ENCODE assay signal across 10 mouse cellular contexts in the genomic region with DNA sequence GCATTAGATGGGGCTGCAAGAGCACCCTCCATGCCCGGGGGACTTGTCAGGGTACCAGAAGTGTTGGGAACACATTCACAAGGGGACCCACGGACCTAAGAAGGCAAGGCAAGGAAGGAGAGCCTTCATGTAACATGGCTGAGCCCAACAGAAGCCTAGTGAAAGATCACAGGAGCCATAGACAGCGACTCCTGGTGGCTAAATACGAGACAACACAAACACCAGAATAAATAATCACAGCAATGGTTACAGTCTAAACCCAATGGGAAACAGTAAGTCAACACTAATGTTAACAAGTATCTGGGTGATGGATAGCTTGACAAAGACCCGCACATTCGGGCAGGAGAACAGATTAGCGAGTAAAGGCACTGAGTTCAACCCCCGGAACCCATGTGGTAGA. TPM values are rescaled to one million over a fixed set of nuclear protein-coding genes. Genes with fewer than 3 reads are reported as not detected.
A peak's percentile ranks its signal among the peaks of the same experiment; 100 is the strongest.
DNase-seq lines count a peak whose midpoint lies in the region; ATAC-seq and TF ChIP-seq lines count a peak whose summit lies in the region.
"Had no signal": no experiment of that assay in that cellular context is flagged by ENCODE, and none has a peak within 500 bp of the region (broad histone marks: within the 10 kb centered on the region; RNA-seq: fewer than 3 reads in every experiment).

No protein-coding gene starts in this region.

- no peaks in the 10 kb centered on the region for H3K9me3 ChIP-seq in midbrain, embryonic 11.5 days (ENCODE audit: control insufficient read depth, low read length)
- no peaks in the 10 kb centered on the region for H3K9me3 ChIP-seq in midbrain, embryonic 13.5 days
- H3K9me3 ChIP-seq in midbrain, postnatal 0 days (ENCODE audit: low read length): no peaks in the 10 kb centered on the region
- H3K9me3 ChIP-seq: heart, embryonic 13.5 days had no signal

- H3K36me3 ChIP-seq in midbrain, embryonic 11.5 days (ENCODE audit: control insufficient read depth, insufficient read depth, low read length): no peaks in the 10 kb centered on the region
- H3K36me3 ChIP-seq in midbrain, embryonic 13.5 days: peaks cover 17% of the 10 kb centered on the region; the same call in 1 of the 2 replicates
- H3K36me3 ChIP-seq in midbrain, postnatal 0 days (ENCODE audit: insufficient read depth, low read length): peaks cover 11% of the 10 kb centered on the region; the same call in 1 of the 2 replicates

- TF ChIP-seq CTCF in gastrocnemius, adult 2 months (IDR thresholded peaks at IDR 0.05): peak; percentile 45
- peak; percentile 76 for TF ChIP-seq CTCF in midbrain, postnatal 0 days (IDR thresholded peaks at IDR 0.05)

- no peak overlapping the region for H3K9ac ChIP-seq in midbrain, embryonic 11.5 days (ENCODE audit: low read length)
- no peak overlapping the region for H3K9ac ChIP-seq in midbrain, embryonic 13.5 days (replicated peaks)
- H3K9ac ChIP-seq in midbrain, postnatal 0 days (replicated peaks; ENCODE audit: low read length, poor library complexity, severe bottlenecking): no peak overlapping the region

- H3K27ac ChIP-seq in gastrocnemius, adult 2 months: no peak overlapping the region
- H3K27ac ChIP-seq in midbrain, embryonic 11.5 days (ENCODE audit: low read depth, low read length): no peak overlapping the region
- H3K27ac ChIP-seq in midbrain, embryonic 13.5 days: no peak overlapping the region
- H3K27ac ChIP-seq in midbrain, postnatal 0 days (ENCODE audit: low read depth, low read length): no peak overlapping the region

- no peak overlapping the region for H3K4me2 ChIP-seq in midbrain, embryonic 11.5 days
- H3K4me2 ChIP-seq in midbrain, embryonic 13.5 days (replicated peaks): no peak overlapping the region
- no peak overlapping the region for H3K4me2 ChIP-seq in midbrain, postnatal 0 days (ENCODE audit: low read depth, low read length, poor library complexity, severe bottlenecking)

- no peak overlapping the region for H3K4me3 ChIP-seq in gastrocnemius, adult 2 months
- no peak overlapping the region for H3K4me3 ChIP-seq in midbrain, embryonic 11.5 days (ENCODE audit: low read depth, low read length)
- H3K4me3 ChIP-seq in midbrain, embryonic 13.5 days (replicated peaks): no peak overlapping the region
- H3K4me3 ChIP-seq in midbrain, postnatal 0 days (ENCODE audit: low read depth, low read length): no peak overlapping the region
- H3K4me3 ChIP-seq: heart, embryonic 13.5 days had no signal

- H3K4me1 ChIP-seq in midbrain, embryonic 11.5 days (ENCODE audit: control insufficient read depth, insufficient read depth, low read length): no peaks in the 10 kb centered on the region
- no peaks in the 10 kb centered on the region for H3K4me1 ChIP-seq in midbrain, embryonic 13.5 days (replicated peaks)
- H3K4me1 ChIP-seq in midbrain, postnatal 0 days (ENCODE audit: insufficient read depth, low read length): no peaks in the 10 kb centered on the region

- intact Hi-C loops in gastrocnemius, adult 2 months (cut with DNase I): loop anchor here (5.0 kb wide), 1 partner anchor 212 kb away; no protein-coding TSS in a partner anchor

- 56% methylated on average over 8 of the region's 8 CpGs for WGBS in midbrain, embryonic 11.5 days
- 54% methylated on average over 8 of the region's 8 CpGs for WGBS in midbrain, embryonic 13.5 days
- 55% methylated on average over 8 of the region's 8 CpGs for WGBS in midbrain, postnatal 0 days

- no peaks in the 10 kb centered on the region for H3K27me3 ChIP-seq in midbrain, embryonic 11.5 days (ENCODE audit: control insufficient read depth, insufficient read depth, low read length)
- H3K27me3 ChIP-seq in midbrain, embryonic 13.5 days: no peaks in the 10 kb centered on the region
- no peaks in the 10 kb centered on the region for H3K27me3 ChIP-seq in midbrain, postnatal 0 days (ENCODE audit: insufficient read depth, low read length)
- H3K27me3 ChIP-seq: heart, embryonic 13.5 days; Patski had no signal

- DNase-seq in gastrocnemius, adult 2 months: no peak
- DNase-seq in gastrocnemius, postnatal 25 days: no peak
- DNase-seq in midbrain, embryonic 11.5 days (ENCODE audit: low spot score, missing footprints): peak; percentile 92
- peak; percentile 64 for DNase-seq in embryo, embryonic 11 days
- peak; percentile 63 for DNase-seq in midbrain, postnatal 0 days (ENCODE audit: low spot score)
- DNase-seq in adrenal gland, adult 2 months: no peak
- DNase-seq in urinary bladder, postnatal 25 days (ENCODE audit: low spot score): no peak

- ATAC-seq in midbrain, embryonic 11.5 days (ENCODE audit: low FRiP score): 0 out of 2 replicates have a peak, but pooled peaks have one; percentile 35
- ATAC-seq in midbrain, embryonic 13.5 days: no peak
- no peak for ATAC-seq in midbrain, postnatal 0 days (ENCODE audit: low FRiP score)
- ATAC-seq: Patski had no signal

RNA-seq across cellular contexts. Expression of a gene that starts 23.2 kb away (rescaled TPM):
- total RNA-seq in gastrocnemius, adult 2 months (2021): 10 to 100 TPM; 17.3 to 19.0 TPM
- 10 to 100 TPM; 16.8 to 16.9 TPM for total RNA-seq in gastrocnemius, postnatal 25 days (2021)
- polyA plus RNA-seq in midbrain, embryonic 11.5 days (2014; fragmentation: Nextera tagmentation; extraction: Ambion mirVana): 9.4 and 11.2 TPM in 2 replicates
- polyA plus RNA-seq in midbrain, embryonic 13.5 days (2015; fragmentation: Nextera tagmentation; extraction: Ambion mirVana): 7.8 and 8.3 TPM in 2 replicates
- total RNA-seq in midbrain, postnatal 0 days (2014; rRNA removed): 17.4 and 21.0 TPM in 2 replicates
- polyA plus RNA-seq in midbrain, postnatal 0 days (2015; fragmentation: Nextera tagmentation; extraction: Ambion mirVana): 5.4 and 5.5 TPM in 2 replicates
- total RNA-seq in adrenal gland, adult 2 months (2021): 10 to 100 TPM; 33.3 to 33.5 TPM
- 8.1 and 11.8 TPM in 2 replicates for polyA plus RNA-seq in adrenal gland, adult 2 months (2012; rRNA removed)

RNA-seq across cellular contexts. Expression of a gene that starts 40.5 kb away (rescaled TPM):
- under 1 TPM in 1 of 2 experiments, not detected in 1; 0.39 TPM for total RNA-seq in gastrocnemius, adult 2 months (2021)
- under 1 TPM in 1 of 2 experiments, not detected in 1; 0.35 TPM for total RNA-seq in gastrocnemius, postnatal 25 days (2021)
- polyA plus RNA-seq in midbrain, embryonic 11.5 days (2014; fragmentation: Nextera tagmentation; extraction: Ambion mirVana): 0.31 TPM in 1 of 2 replicates, not detected in the other
- polyA plus RNA-seq in midbrain, embryonic 13.5 days (2015; fragmentation: Nextera tagmentation; extraction: Ambion mirVana): 0.32 TPM in 1 of 2 replicates, not detected in the other
- total RNA-seq in midbrain, postnatal 0 days (2014; rRNA removed): 1.6 and 1.9 TPM in 2 replicates
- polyA plus RNA-seq in midbrain, postnatal 0 days (2015; fragmentation: Nextera tagmentation; extraction: Ambion mirVana): 0.77 and 1.2 TPM in 2 replicates
- under 1 TPM; 0.62 to 0.72 TPM for total RNA-seq in adrenal gland, adult 2 months (2021)
- 4.5 and 5.1 TPM in 2 replicates for polyA plus RNA-seq in adrenal gland, adult 2 months (2012; rRNA removed)

RNA-seq across cellular contexts. Expression of a gene that starts 41.0 kb away (rescaled TPM):
- 1 to 10 TPM; 4.0 to 4.1 TPM for total RNA-seq in gastrocnemius, adult 2 months (2021)
- total RNA-seq in gastrocnemius, postnatal 25 days (2021): 1 to 10 TPM; 4.0 TPM
- 28.9 and 31.1 TPM in 2 replicates for polyA plus RNA-seq in midbrain, embryonic 11.5 days (2014; fragmentation: Nextera tagmentation; extraction: Ambion mirVana)
- polyA plus RNA-seq in midbrain, embryonic 13.5 days (2015; fragmentation: Nextera tagmentation; extraction: Ambion mirVana): 38.0 and 39.8 TPM in 2 replicates
- 43.3 and 44.1 TPM in 2 replicates for total RNA-seq in midbrain, postnatal 0 days (2014; rRNA removed)
- polyA plus RNA-seq in midbrain, postnatal 0 days (2015; fragmentation: Nextera tagmentation; extraction: Ambion mirVana): 38.0 and 39.6 TPM in 2 replicates
- 10 to 100 TPM; 12.9 to 20.6 TPM for total RNA-seq in adrenal gland, adult 2 months (2021)
- polyA plus RNA-seq in adrenal gland, adult 2 months (2012; rRNA removed): 12.4 and 13.5 TPM in 2 replicates

Comparison
In these comparisons a context has a peak if more than half of its experiments do, and no peak if none do; other contexts are left out.
1. DNase-seq: peak in midbrain, embryonic 11.5 days (single experiment), embryo, embryonic 11 days (single experiment) and midbrain, postnatal 0 days (single experiment); none in gastrocnemius, adult 2 months (single experiment), gastrocnemius, postnatal 25 days (single experiment), adrenal gland, adult 2 months (single experiment) and urinary bladder, postnatal 25 days (single experiment).